Mouse (Mus musculus) ES-E14 (cell line): Measurements from ENCODE around the gene Ldha.

ENCODE experiments used
- HCFC1 ChIP-seq: IDR thresholded peaks from 2 replicates; pipeline ENCODE4 v1.6.1; 2012; ENCODE audit warnings: low read length, inconsistent platforms, borderline replicate concordance; ENCODE audit not compliant: insufficient read depth
- MAFK ChIP-seq: IDR thresholded peaks from 2 replicates; pipeline ENCODE4 v1.6.1; 2014; ENCODE audit warnings: mild to moderate bottlenecking, low read depth, low read length, inconsistent platforms; ENCODE audit not compliant: insufficient read depth
- ZC3H11A ChIP-seq: IDR thresholded peaks from 2 replicates; pipeline ENCODE4 v1.6.1; 2012; ENCODE audit warnings: low read depth, mild to moderate bottlenecking, inconsistent platforms, low read length, borderline replicate concordance

DNA sequence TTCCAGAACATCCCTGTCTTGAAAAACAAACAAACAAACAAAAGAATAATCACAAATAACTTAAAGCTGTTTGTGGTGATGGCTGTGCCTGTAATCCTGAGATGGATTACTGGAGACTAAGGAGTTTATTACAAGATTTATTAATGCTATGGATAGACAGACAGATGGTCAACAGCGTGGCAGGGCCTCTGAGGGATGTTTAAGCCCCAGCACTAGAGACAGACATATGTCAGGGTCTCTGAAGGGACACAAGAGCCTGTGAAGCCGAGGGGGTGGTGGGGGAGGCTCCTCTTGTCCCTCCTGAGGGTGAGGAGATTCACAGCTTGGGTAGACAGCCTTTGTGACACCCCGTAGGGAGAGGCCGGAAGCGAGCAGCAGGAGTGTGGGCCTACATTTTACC, 4.2 kb upstream of the Ldha start:
- no peak for TF ChIP-seq MAFK
- TF ChIP-seq HCFC1 = no peak
- TF ChIP-seq ZC3H11A = no peak
